Mouse (Mus musculus): ENCODE results near the gene Phlpp1. TPM values are rescaled to one million over a fixed set of nuclear protein-coding genes. Genes with fewer than 3 reads are reported as not detected.

The Phlpp1 gene
- polyA plus RNA-seq, 1 experiment from 2014 or later, result 7.4 TPM

GRCm38 (mm10) chr1:106241059-106241458, 69.5 kb downstream of the Phlpp1 start:
- Histone ChIP-seq H3K9ac (ENCODE audit: low read depth, low read length) (no peak overlapping the region), H3K36me3 (ENCODE audit: control insufficient read depth, insufficient read depth, low read length) (no peaks in the 10 kb centered on the region), H3K4me3 (ENCODE audit: low read length) (no peak overlapping the region), H3K27me3 (replicated peaks; ENCODE audit: control insufficient read depth, insufficient read depth, low read length) (no peaks in the 10 kb centered on the region), H3K9me3 (ENCODE audit: control insufficient read depth, low read length) (no peaks in the 10 kb centered on the region), H3K27ac (ENCODE audit: low read depth, low read length) (peak overlapping the region; percentile 61), H3K4me1 (ENCODE audit: control insufficient read depth, insufficient read depth, low read depth, low read length) (peaks cover 13% of the 10 kb centered on the region), H3K4me2 (ENCODE audit: low read length) (no peak overlapping the region)
- ATAC-seq, result peak; percentile 81
- WGBS, result 67% methylated on average over 1 of the region's 1 CpGs

- Histone ChIP-seq H3K4me1 (ENCODE audit: control insufficient read depth, insufficient read depth, low read depth, low read length) (peaks cover 13% of the 10 kb centered on the region), H3K36me3 (ENCODE audit: control insufficient read depth, insufficient read depth, low read length) (no peaks in the 10 kb centered on the region), H3K4me2 (ENCODE audit: low read length) (no peak overlapping the region), H3K27me3 (replicated peaks; ENCODE audit: control insufficient read depth, insufficient read depth, low read length) (no peaks in the 10 kb centered on the region), H3K9me3 (ENCODE audit: control insufficient read depth, low read length) (0 out of 2 replicates have a peak, but pooled peaks cover 2% of the 10 kb centered on the region), H3K27ac (ENCODE audit: low read depth, low read length) (peak overlapping the region; percentile 23; the same call in 1 of the 2 replicates), H3K4me3 (ENCODE audit: low read length) (no peak overlapping the region), H3K9ac (ENCODE audit: low read depth, low read length) (no peak overlapping the region)
- WGBS, result 32% methylated on average over 2 of the region's 2 CpGs
- no peak for ATAC-seq
Measured at GRCm38 (mm10) chr1:106242129-106242528, 70.6 kb downstream of the Phlpp1 start.

- no peaks in the 10 kb centered on the region for H3K27me3 ChIP-seq (replicated peaks; ENCODE audit: control insufficient read depth, insufficient read depth, low read length)
- H3K27ac ChIP-seq (ENCODE audit: low read depth, low read length), result no peak overlapping the region
- no peak overlapping the region for H3K4me2 ChIP-seq (ENCODE audit: low read length)
- 70% methylated on average over 1 of the region's 1 CpGs for WGBS
- ATAC-seq, result peak; percentile 55
- H3K9ac ChIP-seq (ENCODE audit: low read depth, low read length), result no peak overlapping the region
- H3K4me3 ChIP-seq (ENCODE audit: low read length), result no peak overlapping the region
- H3K4me1 ChIP-seq (ENCODE audit: control insufficient read depth, insufficient read depth, low read depth, low read length), result peaks cover 13% of the 10 kb centered on the region
- H3K9me3 ChIP-seq (ENCODE audit: control insufficient read depth, low read length), result 0 out of 2 replicates have a peak, but pooled peaks cover 2% of the 10 kb centered on the region
- no peaks in the 10 kb centered on the region for H3K36me3 ChIP-seq (ENCODE audit: control insufficient read depth, insufficient read depth, low read length)
Measured at GRCm38 (mm10) chr1:106243371-106243770, 71.8 kb downstream of the Phlpp1 start.

- Histone ChIP-seq H3K27ac (ENCODE audit: low read depth, low read length) (no peak overlapping the region), H3K4me1 (ENCODE audit: control insufficient read depth, insufficient read depth, low read depth, low read length) (peaks cover 13% of the 10 kb centered on the region), H3K4me3 (ENCODE audit: low read length) (no peak overlapping the region), H3K9me3 (ENCODE audit: control insufficient read depth, low read length) (0 out of 2 replicates have a peak, but pooled peaks cover 2% of the 10 kb centered on the region), H3K4me2 (ENCODE audit: low read length) (no peak overlapping the region), H3K9ac (ENCODE audit: low read depth, low read length) (no peak overlapping the region), H3K36me3 (ENCODE audit: control insufficient read depth, insufficient read depth, low read length) (no peaks in the 10 kb centered on the region), H3K27me3 (replicated peaks; ENCODE audit: control insufficient read depth, insufficient read depth, low read length) (no peaks in the 10 kb centered on the region)
- ATAC-seq, result no peak; the same call in 1 of the 2 replicates
- 95% methylated on average over 3 of the region's 3 CpGs for WGBS
Measured at GRCm38 (mm10) chr1:106244245-106244644, 72.7 kb downstream of the Phlpp1 start.

- H3K36me3 ChIP-seq (ENCODE audit: control insufficient read depth, insufficient read depth, low read length), result no peaks in the 10 kb centered on the region
- H3K27me3 ChIP-seq (replicated peaks; ENCODE audit: control insufficient read depth, insufficient read depth, low read length), result no peaks in the 10 kb centered on the region
- no peaks in the 10 kb centered on the region for H3K4me1 ChIP-seq (ENCODE audit: control insufficient read depth, insufficient read depth, low read depth, low read length)
- WGBS, result 100% methylated on average over 1 of the region's 1 CpGs
- H3K9me3 ChIP-seq (ENCODE audit: control insufficient read depth, low read length), result no peaks in the 10 kb centered on the region
- H3K9ac ChIP-seq (ENCODE audit: low read depth, low read length), result no peak overlapping the region
- H3K4me3 ChIP-seq (ENCODE audit: low read length), result no peak overlapping the region
- no peak for ATAC-seq
- H3K27ac ChIP-seq (ENCODE audit: low read depth, low read length), result no peak overlapping the region
- H3K4me2 ChIP-seq (ENCODE audit: low read length), result no peak overlapping the region
Measured at GRCm38 (mm10) chr1:106254047-106254446, 82.5 kb downstream of the Phlpp1 start.

- Histone ChIP-seq H3K9me3 (ENCODE audit: control insufficient read depth, low read length) (no peaks in the 10 kb centered on the region), H3K9ac (ENCODE audit: low read depth, low read length) (no peak overlapping the region), H3K36me3 (ENCODE audit: control insufficient read depth, insufficient read depth, low read length) (no peaks in the 10 kb centered on the region), H3K4me1 (ENCODE audit: control insufficient read depth, insufficient read depth, low read depth, low read length) (no peaks in the 10 kb centered on the region), H3K4me2 (ENCODE audit: low read length) (no peak overlapping the region), H3K4me3 (ENCODE audit: low read length) (no peak overlapping the region), H3K27me3 (replicated peaks; ENCODE audit: control insufficient read depth, insufficient read depth, low read length) (no peaks in the 10 kb centered on the region), H3K27ac (ENCODE audit: low read depth, low read length) (no peak overlapping the region)
- no peak for ATAC-seq
- WGBS, result 73% methylated on average over 1 of the region's 1 CpGs
Measured at GRCm38 (mm10) chr1:106257176-106257575, 85.6 kb downstream of the Phlpp1 start.

- H3K4me1 ChIP-seq (ENCODE audit: control insufficient read depth, insufficient read depth, low read depth, low read length), result peaks cover 4% of the 10 kb centered on the region; the same call in 1 of the 2 replicates
- no peaks in the 10 kb centered on the region for H3K36me3 ChIP-seq (ENCODE audit: control insufficient read depth, insufficient read depth, low read length)
- ATAC-seq, result no peak
- H3K27me3 ChIP-seq (replicated peaks; ENCODE audit: control insufficient read depth, insufficient read depth, low read length), result no peaks in the 10 kb centered on the region
- no peak overlapping the region for H3K4me2 ChIP-seq (ENCODE audit: low read length)
- H3K27ac ChIP-seq (ENCODE audit: low read depth, low read length), result no peak overlapping the region
- no peak overlapping the region for H3K9ac ChIP-seq (ENCODE audit: low read depth, low read length)
- no peak overlapping the region for H3K4me3 ChIP-seq (ENCODE audit: low read length)
- 95% methylated on average over 6 of the region's 6 CpGs for WGBS
- H3K9me3 ChIP-seq (ENCODE audit: control insufficient read depth, low read length), result no peaks in the 10 kb centered on the region
Measured at GRCm38 (mm10) chr1:106268028-106268799, 96.7 kb downstream of the Phlpp1 start.

- no peak overlapping the region for H3K4me3 ChIP-seq (ENCODE audit: low read length)
- H3K9me3 ChIP-seq (ENCODE audit: control insufficient read depth, low read length), result no peaks in the 10 kb centered on the region
- WGBS, result 23% methylated on average over 4 of the region's 4 CpGs
Measured at GRCm38 (mm10) chr1:106269337-106269736, 97.8 kb downstream of the Phlpp1 start.

GRCm38 (mm10) chr1:106272916-106273315, 101.4 kb downstream of the Phlpp1 start:
- 0 out of 2 replicates have a peak overlapping the region, but pooled peaks have one; percentile 17 for H3K27ac ChIP-seq (ENCODE audit: low read depth, low read length)
- H3K4me1 ChIP-seq (ENCODE audit: control insufficient read depth, insufficient read depth, low read depth, low read length), result peaks cover 17% of the 10 kb centered on the region
- no peak overlapping the region for H3K4me3 ChIP-seq (ENCODE audit: low read length)
- no peaks in the 10 kb centered on the region for H3K27me3 ChIP-seq (replicated peaks; ENCODE audit: control insufficient read depth, insufficient read depth, low read length)
- ATAC-seq, result no peak
- H3K4me2 ChIP-seq (ENCODE audit: low read length), result no peak overlapping the region
- no peak overlapping the region for H3K9ac ChIP-seq (ENCODE audit: low read depth, low read length)
- WGBS, result 59% methylated on average over 2 of the region's 2 CpGs
- H3K9me3 ChIP-seq (ENCODE audit: control insufficient read depth, low read length), result no peaks in the 10 kb centered on the region
- no peaks in the 10 kb centered on the region for H3K36me3 ChIP-seq (ENCODE audit: control insufficient read depth, insufficient read depth, low read length)

More at GRCm38 (mm10) chr1:106269337-106269736, 97.8 kb downstream of the Phlpp1 start:
- Histone ChIP-seq H3K4me1 (ENCODE audit: control insufficient read depth, insufficient read depth, low read depth, low read length) (peaks cover 4% of the 10 kb centered on the region; the same call in 1 of the 2 replicates), H3K36me3 (ENCODE audit: control insufficient read depth, insufficient read depth, low read length) (no peaks in the 10 kb centered on the region), H3K27ac (ENCODE audit: low read depth, low read length) (no peak overlapping the region), H3K4me2 (ENCODE audit: low read length) (no peak overlapping the region), H3K27me3 (replicated peaks; ENCODE audit: control insufficient read depth, insufficient read depth, low read length) (no peaks in the 10 kb centered on the region), H3K9ac (ENCODE audit: low read depth, low read length) (no peak overlapping the region)
- no peak for ATAC-seq

All from hindbrain, embryonic 16.5 days (tissue).